Mouse (Mus musculus): ENCODE data around the gene Entpd1.

Gene Entpd1

DNA sequence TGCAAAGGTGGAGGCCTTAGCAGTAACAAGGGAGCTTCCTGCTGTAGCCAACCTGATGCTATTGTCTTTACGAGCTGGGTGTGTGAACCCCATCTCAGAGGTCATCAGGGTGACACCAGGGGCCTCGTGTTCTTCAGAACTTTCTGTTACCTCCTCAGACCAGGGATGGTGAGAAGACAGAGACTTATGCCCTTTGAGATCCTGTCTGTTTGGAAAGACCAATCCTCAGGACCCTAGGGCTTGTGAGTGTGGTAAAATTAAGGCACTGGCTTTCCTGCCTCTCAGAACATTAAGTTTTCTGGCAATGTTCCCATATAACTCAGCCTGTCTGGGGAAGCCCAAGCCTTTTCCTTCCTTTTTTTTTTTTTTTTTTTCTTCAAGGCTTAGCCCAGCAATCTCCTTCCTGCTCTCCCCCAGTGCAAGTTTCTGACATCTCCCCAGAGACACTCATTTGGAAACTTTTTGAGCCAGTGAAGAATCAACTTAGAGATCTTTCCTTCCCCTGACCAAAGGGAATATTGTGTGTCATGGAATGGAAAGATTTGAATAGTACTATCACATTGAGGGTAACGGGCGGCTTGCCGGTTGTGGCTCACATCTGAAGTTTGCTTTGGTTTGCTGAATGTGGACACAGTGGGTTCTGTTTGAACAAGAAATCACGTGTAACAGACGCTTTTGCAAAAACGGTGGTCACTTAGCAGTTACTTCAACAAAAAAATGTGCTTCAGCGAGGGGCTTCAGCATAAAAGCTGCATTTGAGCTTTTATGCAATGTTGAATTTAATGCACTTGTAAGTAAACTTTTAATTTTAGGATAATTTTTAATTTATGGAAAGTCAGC is 35.4 kb downstream of the Entpd1 start:
- CTCF ChIA-PET, result interaction anchor here in 1 of 4 experiments (1.5 kb wide), 1 partner anchor 35 kb away, joined by 4 read pairs; the partner anchor contains the start of genes Entpd1 and Tctn3
- POLR2A ChIA-PET, result interaction anchor here in 2 of 4 experiments (1.2 to 2.5 kb wide), 4 partner anchors 11 to 36 kb away, joined by 3 to 6 read pairs (median 4); partner anchors contain the start of genes Entpd1 (in 1 of the 2) and Tctn3 (in 1 of the 2)

DNA sequence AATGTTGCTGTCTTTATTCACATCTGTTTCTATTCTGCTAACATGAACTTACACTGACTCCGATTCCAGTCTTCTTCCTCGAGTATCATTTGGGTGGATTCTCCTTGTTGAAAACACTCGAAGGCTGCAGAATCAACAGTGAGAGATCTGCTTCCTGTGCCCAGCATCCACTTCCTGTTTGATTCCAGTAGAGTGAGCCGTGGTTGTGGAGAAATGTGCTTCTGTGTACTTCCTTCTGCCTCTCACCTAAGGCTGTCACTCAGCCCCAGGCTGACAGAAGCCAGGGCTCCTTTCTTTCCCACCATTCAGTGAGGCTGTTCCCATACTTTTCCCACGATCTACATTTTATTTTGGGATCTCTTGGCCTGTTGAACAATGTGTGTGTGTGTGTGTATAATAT is 37.9 kb downstream of the Entpd1 start:
- CTCF ChIA-PET, result no interaction called here
- POLR2A ChIA-PET, result interaction anchor here in 1 of 4 experiments (1.6 kb wide), 1 partner anchor 10 kb away, joined by 4 read pairs; no protein-coding TSS in a partner anchor

DNA sequence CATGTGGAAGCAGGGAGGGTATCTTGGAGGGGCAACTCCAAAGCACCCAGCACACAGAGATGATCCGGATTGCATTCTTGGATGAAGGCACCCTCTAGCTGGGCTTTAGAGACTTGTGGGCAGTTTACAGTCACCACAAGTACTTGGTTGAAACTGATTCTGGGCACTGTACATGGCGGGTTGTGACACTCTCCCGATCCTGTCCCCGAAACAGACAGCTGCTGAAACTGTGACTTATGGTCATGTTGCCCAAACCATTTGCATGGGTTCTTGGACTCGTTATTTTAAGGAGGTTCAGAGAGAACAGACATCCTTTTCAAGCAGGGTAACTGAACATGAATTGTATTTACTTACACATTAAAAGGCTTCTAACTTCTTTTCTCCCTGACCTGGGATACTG is 44.0 kb downstream of the Entpd1 start:
- ChIA-PET POLR2A (no interaction called here), CTCF (no interaction called here)

DNA sequence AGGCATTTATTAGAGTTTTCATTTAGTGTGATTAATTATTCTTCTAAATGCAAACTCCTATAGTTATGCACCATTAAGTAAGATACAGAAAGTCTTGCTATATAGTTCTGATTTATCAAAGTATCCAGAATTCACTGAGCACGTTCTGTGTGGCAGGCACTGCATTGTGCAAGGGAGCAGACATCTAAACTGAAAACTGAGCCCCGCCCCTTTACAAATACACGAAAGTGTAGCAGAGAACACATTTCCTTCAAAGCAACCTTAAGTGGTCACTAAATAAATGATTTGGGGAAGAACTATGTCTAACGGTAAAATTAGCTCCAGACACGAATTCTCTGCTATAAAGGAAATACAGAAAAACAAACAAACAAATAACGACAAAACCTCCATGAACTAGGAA is 46.1 kb downstream of the Entpd1 start:
- POLR2A ChIA-PET, result no interaction called here
- CTCF ChIA-PET, result no interaction called here

DNA sequence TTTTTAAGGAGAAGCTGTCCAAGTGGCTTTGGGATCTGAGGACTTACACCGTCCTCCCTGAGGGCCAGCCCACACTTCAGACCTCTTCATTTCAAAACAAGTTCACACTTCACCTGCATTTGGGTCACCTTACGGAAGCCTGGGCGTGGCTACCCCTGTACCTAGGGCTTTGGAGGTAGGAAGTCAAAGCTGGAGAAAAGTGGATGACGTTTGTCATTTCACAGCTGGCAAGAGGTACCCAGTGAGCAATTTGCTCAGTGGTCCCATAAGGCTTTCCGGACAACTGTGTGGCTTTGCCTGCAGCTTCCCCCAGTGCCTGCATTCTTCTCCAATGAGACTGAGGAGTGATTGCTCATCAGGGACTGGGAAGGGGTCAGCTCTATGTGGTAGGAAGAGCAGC is 46.8 kb downstream of the Entpd1 start:
- POLR2A ChIA-PET, result interaction anchor here in 3 of 4 experiments (0.6 to 1.7 kb wide), 6 partner anchors 9 to 318 kb away, joined by 3 to 7 read pairs (median 4); partner anchors contain the start of gene Zfp518a (in 1 of the 3)

DNA sequence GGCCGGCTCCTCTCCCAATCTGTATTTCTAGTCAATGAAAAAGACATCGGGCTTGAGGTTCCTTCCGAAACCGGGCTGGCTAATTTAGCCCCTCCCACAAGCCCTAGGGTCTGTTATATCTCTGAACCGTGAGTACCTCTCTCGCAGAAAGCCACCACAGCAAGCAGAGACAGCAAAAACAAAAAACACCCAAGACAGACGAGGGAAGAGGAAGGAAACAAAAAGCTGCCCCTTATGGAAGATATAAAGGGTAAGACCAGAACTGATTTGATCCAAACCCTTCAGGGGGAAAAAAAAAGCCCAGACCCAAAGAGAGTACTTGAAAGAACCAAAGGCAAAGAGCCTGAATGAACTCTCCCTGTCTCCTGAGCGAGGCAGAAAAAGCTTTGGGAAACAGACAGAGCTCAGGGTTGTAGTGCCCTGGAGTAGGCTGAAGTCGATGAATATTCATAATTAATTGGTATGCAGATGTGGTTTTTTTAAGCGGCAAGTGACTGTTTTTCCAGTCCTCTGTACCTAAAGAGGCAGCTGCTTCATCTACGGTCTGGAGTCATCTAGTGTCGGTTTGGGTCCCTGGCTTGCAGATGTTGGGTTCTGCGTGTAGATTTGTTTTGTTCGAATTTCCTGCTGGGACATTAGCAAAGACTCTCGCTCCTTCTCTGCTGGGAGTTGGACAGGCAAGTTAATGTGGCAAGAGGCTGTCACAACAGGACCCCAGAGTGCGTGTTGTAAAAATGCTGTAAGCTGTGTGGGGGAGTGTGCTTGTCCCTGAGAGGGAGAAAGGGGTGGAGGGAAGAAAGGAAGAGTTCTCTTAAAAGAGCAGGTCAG is 47.7 kb downstream of the Entpd1 start:
- CTCF ChIA-PET, result interaction anchor here in 2 of 4 experiments (0.5 to 1.7 kb wide), 5 partner anchors 48 to 268 kb away, joined by 3 to 5 read pairs (median 4); partner anchors contain the start of genes Entpd1 (in 1 of the 2) and Tctn3 (in 1 of the 2)
- POLR2A ChIA-PET, result interaction anchor here in 2 of 4 experiments (0.5 to 1.7 kb wide), 6 partner anchors 10 to 95 kb away, joined by 3 to 5 read pairs (median 4); partner anchors contain the start of gene Aldh18a1 (in 1 of the 2)

More for the DNA sequence above, 46.8 kb downstream of the Entpd1 start:
- CTCF ChIA-PET, result interaction anchor here in 2 of 4 experiments (0.6 to 1.1 kb wide), 2 partner anchors 267 to 303 kb away, joined by 3 to 8 read pairs; no protein-coding TSS in a partner anchor

DNA sequence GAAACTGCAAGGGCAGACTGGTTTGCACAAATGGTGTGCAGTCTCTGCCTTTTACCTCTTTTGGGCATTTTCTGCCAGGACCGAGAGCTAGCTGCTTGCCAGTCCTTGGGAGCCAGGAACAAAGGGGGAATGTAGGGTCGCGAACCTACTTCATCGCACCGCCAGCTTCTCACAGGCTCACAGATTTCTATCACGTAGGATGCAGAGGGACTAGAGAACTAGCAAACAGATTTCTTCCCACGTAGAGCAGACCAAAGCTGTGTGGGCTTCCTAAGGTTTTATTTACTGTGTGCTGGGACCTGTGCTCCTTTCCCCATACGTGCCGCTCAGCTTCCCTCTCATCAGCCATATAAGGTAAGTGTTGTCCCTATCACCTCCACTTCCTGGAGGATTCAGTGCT is 48.3 kb downstream of the Entpd1 start:
- ChIA-PET CTCF (interaction anchor here in 3 of 4 experiments (0.5 to 1.7 kb wide), 4 partner anchors 48 to 707 kb away, joined by 3 to 5 read pairs (median 4); partner anchors contain the start of genes Entpd1 (in 1 of the 3) and Tctn3 (in 1 of the 3)), POLR2A (interaction anchor here in 1 of 4 experiments (1.2 to 1.5 kb wide), 4 partner anchors 10 to 49 kb away, joined by 4 read pairs; no protein-coding TSS in a partner anchor)

DNA sequence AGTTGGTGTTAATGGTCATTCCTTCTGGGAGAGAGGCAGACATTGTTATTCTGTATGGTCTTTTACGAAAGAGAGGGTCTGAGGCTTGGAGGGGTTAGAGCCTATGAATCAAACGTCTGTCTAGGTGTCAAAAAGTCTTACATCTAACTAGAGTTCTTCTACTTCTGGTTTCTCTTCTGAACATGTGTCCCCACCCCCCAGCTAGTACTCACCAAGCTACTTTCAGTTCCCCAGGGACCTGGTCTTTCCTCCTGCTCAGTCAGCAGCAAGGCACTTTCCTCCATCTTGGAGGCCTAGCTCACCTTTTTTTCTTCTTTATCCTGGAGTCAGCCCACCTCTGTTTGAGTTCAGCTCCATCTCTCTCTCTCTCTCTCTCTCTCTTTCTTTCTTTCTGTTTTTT is 48.9 kb downstream of the Entpd1 start:
- POLR2A ChIA-PET, result interaction anchor here in 2 of 4 experiments (0.7 to 1.2 kb wide), 2 partner anchors 14 to 270 kb away, joined by 4 to 10 read pairs; no protein-coding TSS in a partner anchor
- CTCF ChIA-PET, result interaction anchor here in 3 of 4 experiments (0.6 to 1.7 kb wide), 6 partner anchors 49 to 708 kb away, joined by 3 to 5 read pairs (median 3); partner anchors contain the start of genes Entpd1 (in 1 of the 3) and Tctn3 (in 1 of the 3)

DNA sequence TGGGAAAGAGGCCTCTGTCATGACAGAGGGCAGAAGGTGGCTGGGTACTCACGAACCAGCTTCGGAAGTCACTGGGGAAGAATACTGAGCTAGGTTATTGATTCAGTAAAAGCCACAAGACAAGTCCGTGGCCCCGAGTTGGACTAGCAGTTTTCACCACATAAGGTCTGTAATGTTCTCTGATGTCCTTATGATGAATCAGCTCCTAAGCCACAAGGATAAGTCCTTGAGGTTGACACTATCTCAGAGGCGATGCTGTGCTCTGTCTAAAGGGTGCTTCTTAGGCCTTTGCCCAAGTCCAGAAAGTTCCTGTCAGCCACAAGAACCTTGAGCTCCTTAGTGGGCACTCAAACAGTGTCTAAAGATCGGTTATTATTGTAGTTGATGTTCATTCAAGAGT is 49.7 kb downstream of the Entpd1 start:
- ChIA-PET POLR2A (interaction anchor here in 2 of 4 experiments (0.7 to 1.3 kb wide), 6 partner anchors 9 to 271 kb away, joined by 3 to 10 read pairs (median 4); partner anchors contain the start of gene Sorbs1 (in 1 of the 2)), CTCF (interaction anchor here in 1 of 4 experiments (0.6 to 0.7 kb wide), 2 partner anchors 242 to 332 kb away, joined by 3 read pairs; no protein-coding TSS in a partner anchor)

DNA sequence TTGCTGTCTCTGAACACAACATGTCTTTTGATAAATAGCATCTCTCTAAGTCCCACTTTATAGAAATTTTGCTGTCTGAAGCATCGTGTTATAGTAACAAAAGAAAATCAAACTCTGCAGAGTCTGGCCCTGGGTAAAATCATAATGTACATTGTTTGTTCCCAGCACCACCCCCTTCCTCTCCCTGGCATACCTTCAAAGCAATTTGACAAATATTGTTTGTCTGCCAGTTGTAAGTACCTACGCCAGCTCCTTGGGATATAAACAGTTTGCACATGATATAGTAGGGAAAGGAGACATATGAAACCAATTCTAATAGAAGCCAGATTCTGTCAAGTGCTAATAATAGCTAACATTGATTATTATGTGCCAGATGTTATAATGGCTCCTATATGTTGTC is 50.6 kb downstream of the Entpd1 start:
- POLR2A ChIA-PET, result interaction anchor here in 2 of 4 experiments (0.8 to 1.3 kb wide), 4 partner anchors 10 to 386 kb away, joined by 3 to 4 read pairs (median 4); no protein-coding TSS in a partner anchor
- CTCF ChIA-PET, result no interaction called here

DNA sequence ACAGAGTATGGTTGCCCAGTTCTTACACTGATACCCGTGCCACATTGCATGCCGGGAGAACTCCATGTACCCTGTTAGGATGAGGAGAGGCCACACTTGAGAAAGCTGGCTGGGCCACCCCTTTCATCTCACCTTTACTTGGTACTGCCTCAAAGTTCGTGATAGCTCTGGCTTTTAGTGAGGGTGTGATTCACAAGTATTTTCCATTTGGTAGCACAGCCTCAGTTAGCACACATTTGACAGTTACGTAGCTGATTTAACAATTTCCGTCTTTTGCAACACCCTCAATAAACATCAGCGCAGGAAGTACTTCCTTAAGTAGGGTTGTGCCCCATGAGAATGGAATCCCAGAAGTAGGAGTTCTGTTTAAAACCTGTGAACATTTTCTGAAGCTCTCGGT is 53.6 kb downstream of the Entpd1 start:
- CTCF ChIA-PET, result no interaction called here
- POLR2A ChIA-PET, result interaction anchor here in 1 of 4 experiments (0.6 kb wide), 2 partner anchors 77 to 524 kb away, joined by 3 read pairs; no protein-coding TSS in a partner anchor

DNA sequence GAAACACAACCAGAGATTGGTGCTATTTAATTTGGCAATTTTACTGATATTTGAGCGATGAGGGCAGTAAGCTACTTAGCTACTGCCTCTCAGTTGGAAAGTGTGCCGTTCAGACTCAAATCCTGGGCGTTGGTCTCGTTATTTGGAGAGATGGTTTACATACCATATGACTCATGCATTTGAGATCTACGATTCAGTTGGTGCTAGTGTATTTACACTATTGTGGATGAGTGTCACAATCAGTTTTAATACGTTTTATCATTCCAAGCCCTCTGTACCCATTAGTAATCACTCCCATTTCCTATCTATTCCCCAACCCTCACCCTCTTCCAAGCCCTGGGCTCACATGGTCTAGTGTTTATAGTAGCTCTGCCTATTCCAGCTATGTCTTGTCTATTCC is 54.9 kb downstream of the Entpd1 start:
- POLR2A ChIA-PET, result interaction anchor here in 1 of 4 experiments (0.7 to 1.2 kb wide), 2 partner anchors 55 kb away, joined by 3 to 4 read pairs; partner anchors contain the start of genes Entpd1 and Tctn3
- CTCF ChIA-PET, result interaction anchor here in 1 of 4 experiments (1.0 kb wide), 1 partner anchor 349 kb away, joined by 4 read pairs; no protein-coding TSS in a partner anchor

DNA sequence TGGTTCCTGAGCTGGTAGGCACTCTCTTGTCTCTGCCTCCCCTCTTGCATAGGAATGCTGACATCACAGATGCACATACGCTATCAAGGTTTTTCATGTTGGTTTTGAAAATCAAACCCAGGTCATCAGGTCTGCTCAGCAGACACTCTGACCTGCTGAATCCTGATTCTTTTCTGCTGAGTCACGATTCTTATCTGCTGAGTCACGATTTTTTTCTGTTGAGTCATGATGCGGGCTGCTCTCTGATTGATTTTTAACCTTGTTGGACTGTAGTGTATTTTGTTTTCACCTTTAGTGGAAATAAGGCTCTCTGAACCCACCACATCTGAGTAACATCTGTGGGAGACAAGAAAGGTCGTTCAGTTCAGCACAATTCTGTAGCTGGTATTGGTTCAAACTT is 63.2 kb downstream of the Entpd1 start:
- POLR2A ChIA-PET, result interaction anchor here in 1 of 4 experiments (1.3 kb wide), 1 partner anchor 23 kb away, joined by 3 read pairs; no protein-coding TSS in a partner anchor
- CTCF ChIA-PET, result interaction anchor here in 1 of 4 experiments (0.5 kb wide), 1 partner anchor 1360 kb away, joined by 3 read pairs; no protein-coding TSS in a partner anchor

DNA sequence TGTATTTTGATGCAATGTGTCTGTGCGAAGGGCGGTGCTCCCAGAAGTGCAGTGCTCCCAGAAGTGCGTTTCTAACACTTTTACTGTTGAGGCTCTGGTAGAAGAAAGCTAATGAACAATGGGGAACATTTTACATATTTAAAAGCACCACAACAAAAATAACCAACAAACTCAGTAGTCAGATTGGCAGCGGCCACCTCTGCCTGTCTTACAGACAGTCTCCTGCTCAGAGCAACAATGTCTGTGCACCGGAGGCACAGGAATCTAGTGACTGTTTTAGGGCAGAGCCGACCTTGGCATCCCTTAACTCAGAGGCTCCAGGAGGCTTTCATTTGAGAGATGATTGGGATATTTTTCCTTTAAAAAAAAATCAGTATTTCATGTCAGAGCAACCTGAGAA is 65.9 kb downstream of the Entpd1 start:
- POLR2A ChIA-PET, result interaction anchor here in 1 of 4 experiments (1.3 kb wide), 1 partner anchor 13 kb away, joined by 3 read pairs; no protein-coding TSS in a partner anchor

DNA sequence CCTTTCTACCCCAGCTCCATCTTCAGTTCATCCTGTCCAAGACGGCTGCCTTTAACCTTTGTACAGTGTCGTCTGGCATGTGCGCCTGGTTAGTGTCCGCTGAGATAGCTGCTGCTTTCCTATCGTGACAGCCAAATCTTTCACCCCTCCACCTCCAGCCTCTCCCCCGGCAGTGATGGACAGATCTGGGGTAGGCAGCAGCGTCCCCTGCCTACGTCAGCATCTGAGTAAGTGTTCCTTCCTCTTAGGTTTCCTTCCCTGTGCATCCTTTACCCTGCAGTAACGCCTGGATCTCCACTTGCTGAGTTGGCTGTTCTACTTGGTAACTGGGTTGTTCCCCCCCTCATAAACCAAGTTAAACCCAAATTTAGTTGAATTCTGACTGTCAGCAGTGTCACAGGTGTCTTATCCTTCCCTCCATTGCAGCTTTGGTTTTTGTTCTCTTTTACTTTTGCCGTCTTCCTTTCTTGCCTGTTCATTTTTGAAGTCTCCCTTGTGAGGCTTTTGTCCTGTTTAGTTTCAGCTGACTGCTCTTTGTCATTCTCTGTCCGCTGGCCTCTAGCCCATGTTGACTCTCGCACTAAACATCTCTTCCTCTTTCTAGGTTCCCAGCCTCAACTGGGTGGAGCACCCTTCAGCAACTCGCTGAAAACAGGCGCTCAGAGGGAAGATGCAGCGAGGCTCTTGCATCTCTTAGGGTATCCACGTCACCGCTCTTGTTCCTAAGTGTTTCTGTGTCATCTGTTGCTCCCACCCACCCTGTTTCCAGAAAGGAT is 66.6 kb downstream of the Entpd1 start:
- ChIA-PET CTCF (interaction anchor here in 1 of 4 experiments (0.6 kb wide), 1 partner anchor 333 kb away, joined by 4 read pairs; no protein-coding TSS in a partner anchor), POLR2A (interaction anchor here in 1 of 4 experiments (1.3 kb wide), 1 partner anchor 12 kb away, joined by 3 read pairs; no protein-coding TSS in a partner anchor)

More for the DNA sequence above, 65.9 kb downstream of the Entpd1 start:
- CTCF ChIA-PET, result interaction anchor here in 1 of 4 experiments (0.6 kb wide), 1 partner anchor 332 kb away, joined by 4 read pairs; no protein-coding TSS in a partner anchor

DNA sequence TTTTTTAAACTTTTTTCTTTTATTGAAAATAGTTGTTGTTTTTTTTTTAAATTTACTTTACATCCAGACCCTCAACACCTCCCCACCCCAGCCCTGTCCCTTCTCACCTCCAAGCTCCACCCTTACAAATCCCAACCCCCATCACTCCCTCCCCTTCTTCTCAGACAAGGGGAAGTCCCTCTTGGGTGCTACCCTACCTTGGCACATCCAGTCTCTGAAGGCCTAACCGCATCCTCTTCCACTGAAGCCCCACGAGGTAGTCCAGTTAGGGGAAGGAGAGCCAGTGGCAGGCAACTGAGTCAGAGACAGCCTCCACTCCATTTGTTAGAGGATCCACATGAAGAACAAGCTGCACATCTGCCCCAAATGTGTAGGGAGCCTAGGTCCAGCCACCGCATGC is 67.5 kb downstream of the Entpd1 start:
- POLR2A ChIA-PET, result no interaction called here
- CTCF ChIA-PET, result no interaction called here

DNA sequence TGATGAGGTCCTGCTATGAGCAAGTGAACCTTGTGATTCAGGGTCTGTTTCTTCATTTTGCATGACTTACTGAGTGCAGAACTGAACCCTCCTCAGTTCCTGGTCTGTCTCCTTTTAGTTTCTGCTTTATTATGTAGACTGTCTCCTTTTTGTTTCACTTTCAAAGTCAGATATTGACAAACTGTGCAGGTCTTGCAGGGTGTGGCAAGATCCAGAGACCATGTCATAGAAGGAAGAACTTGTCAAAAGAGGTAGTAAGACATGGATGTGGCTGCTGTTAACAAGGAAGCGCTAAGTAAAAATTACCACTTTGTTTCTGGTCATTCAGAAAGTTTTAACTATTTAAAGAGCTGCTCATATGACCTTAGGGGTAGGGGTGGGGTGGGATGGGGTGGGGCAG is 72.0 kb downstream of the Entpd1 start:
- POLR2A ChIA-PET, result no interaction called here
- CTCF ChIA-PET, result no interaction called here
